In genomic region chr9:62532876-62533275, GRCm38 (mm10) we compare ENCODE assay signal across 13 mouse cellular contexts. TPM values are rescaled to one million over a fixed set of nuclear protein-coding genes. Genes with fewer than 3 reads are reported as not detected.
DNase-seq lines count a peak whose midpoint lies in the region; ATAC-seq and TF ChIP-seq lines count a peak whose summit lies in the region.
"Had no signal": no experiment of that assay in that cellular context is flagged by ENCODE, and none has a peak within 500 bp of the region (broad histone marks: within the 10 kb centered on the region; RNA-seq: fewer than 3 reads in every experiment).

No protein-coding gene starts in this region.

- H3K9me3 ChIP-seq in midbrain, embryonic 10.5 days (replicated peaks): no peaks in the 10 kb centered on the region
- no peaks in the 10 kb centered on the region for H3K9me3 ChIP-seq in midbrain, postnatal 0 days (ENCODE audit: low read length)
- no peaks in the 10 kb centered on the region for H3K9me3 ChIP-seq in limb, embryonic 10.5 days (replicated peaks)
- H3K9me3 ChIP-seq in stomach, embryonic 16.5 days (replicated peaks; ENCODE audit: control insufficient read depth, low read length): no peaks in the 10 kb centered on the region
- H3K9me3 ChIP-seq: liver, embryonic 15.5 days had no signal

- peaks cover 65% of the 10 kb centered on the region for H3K4me1 ChIP-seq in cerebellum, adult 2 months (ENCODE audit: control insufficient read depth, insufficient read depth, low read length)
- H3K4me1 ChIP-seq in midbrain, embryonic 10.5 days: peaks cover 93% of the 10 kb centered on the region
- H3K4me1 ChIP-seq in midbrain, postnatal 0 days (ENCODE audit: insufficient read depth, low read length): peaks cover 29% of the 10 kb centered on the region
- peaks cover 53% of the 10 kb centered on the region for H3K4me1 ChIP-seq in limb, embryonic 10.5 days
- H3K4me1 ChIP-seq in stomach, embryonic 16.5 days (ENCODE audit: control insufficient read depth, insufficient read depth, low read length): peaks cover 23% of the 10 kb centered on the region

- TF ChIP-seq POLR2A in cerebellum, adult 2 months (IDR thresholded peaks at IDR 0.05; ENCODE audit: borderline replicate concordance, insufficient read depth, low read length): no peak

- H3K4me3 ChIP-seq in cerebellum, adult 2 months (replicated peaks; ENCODE audit: insufficient read depth, low read depth, low read length): peak overlapping the region; percentile 44
- H3K4me3 ChIP-seq in midbrain, embryonic 10.5 days: no peak overlapping the region
- H3K4me3 ChIP-seq in midbrain, postnatal 0 days (ENCODE audit: low read depth, low read length): no peak overlapping the region
- no peak overlapping the region for H3K4me3 ChIP-seq in limb, embryonic 10.5 days
- no peak overlapping the region for H3K4me3 ChIP-seq in stomach, embryonic 16.5 days (replicated peaks; ENCODE audit: low read length)
- H3K4me3 ChIP-seq: erythroblast, embryonic 14.5 days; liver, embryonic 15.5 days had no signal

- no peak overlapping the region for H3K9ac ChIP-seq in midbrain, postnatal 0 days (replicated peaks; ENCODE audit: low read length, poor library complexity, severe bottlenecking)
- H3K9ac ChIP-seq in stomach, embryonic 16.5 days (ENCODE audit: low read length): no peak overlapping the region
- H3K9ac ChIP-seq: liver, embryonic 15.5 days had no signal

- H3K36me3 ChIP-seq in midbrain, embryonic 10.5 days: no peaks in the 10 kb centered on the region
- H3K36me3 ChIP-seq in midbrain, postnatal 0 days (ENCODE audit: insufficient read depth, low read length): no peaks in the 10 kb centered on the region
- no peaks in the 10 kb centered on the region for H3K36me3 ChIP-seq in limb, embryonic 10.5 days
- no peaks in the 10 kb centered on the region for H3K36me3 ChIP-seq in stomach, embryonic 16.5 days (ENCODE audit: control insufficient read depth, insufficient read depth, low read length)
- H3K36me3 ChIP-seq: liver, embryonic 15.5 days had no signal

- H3K27ac ChIP-seq in cerebellum, adult 2 months (ENCODE audit: insufficient read depth, low read length): peak overlapping the region; percentile 88
- peak overlapping the region; percentile 92 for H3K27ac ChIP-seq in midbrain, embryonic 10.5 days (replicated peaks)
- no peak overlapping the region for H3K27ac ChIP-seq in midbrain, postnatal 0 days (ENCODE audit: low read depth, low read length)
- peak overlapping the region; percentile 51; the same call in 1 of the 2 replicates for H3K27ac ChIP-seq in limb, embryonic 10.5 days
- H3K27ac ChIP-seq in stomach, embryonic 16.5 days (ENCODE audit: low read length): peak overlapping the region; percentile 60

- ATAC-seq in midbrain, postnatal 0 days (ENCODE audit: low FRiP score): no peak
- no peak for ATAC-seq in stomach, embryonic 16.5 days (ENCODE audit: insufficient read depth, low FRiP score)

- DNase-seq in cerebellum, adult 2 months: peak; percentile 59 to 67
- no peak for DNase-seq in cerebellum, postnatal 14 days
- DNase-seq in midbrain, embryonic 10.5 days (ENCODE audit: low spot score): no peak
- DNase-seq in midbrain, postnatal 0 days (ENCODE audit: low spot score): no peak
- DNase-seq in limb, embryonic 10.5 days (ENCODE audit: low spot score): no peak
- DNase-seq in spleen, postnatal 36 days (ENCODE audit: low spot score in 2 of 2): no peak
- no peak for DNase-seq in gastrocnemius, adult 18-20 months (ENCODE audit: low spot score)
- DNase-seq: adrenal gland, postnatal 14 days; thymus, postnatal 36 days had no signal

- H3K4me2 ChIP-seq in midbrain, postnatal 0 days (ENCODE audit: low read depth, low read length, poor library complexity, severe bottlenecking): no peak overlapping the region
- H3K4me2 ChIP-seq in stomach, embryonic 16.5 days (ENCODE audit: low read depth, low read length): no peak overlapping the region
- H3K4me2 ChIP-seq: liver, embryonic 15.5 days had no signal

- 6% methylated on average over 11 of the region's 11 CpGs for WGBS in cerebellum, adult 2 months
- 46% methylated on average over 11 of the region's 11 CpGs for WGBS in midbrain, embryonic 10.5 days
- WGBS in midbrain, postnatal 0 days: 37% methylated on average over 11 of the region's 11 CpGs
- 67% methylated on average over 11 of the region's 11 CpGs for WGBS in limb, embryonic 10.5 days
- 71% methylated on average over 11 of the region's 11 CpGs for WGBS in stomach, embryonic 16.5 days

- no peaks in the 10 kb centered on the region for H3K27me3 ChIP-seq in cerebellum, adult 2 months (ENCODE audit: control insufficient read depth, insufficient read depth, low read length)
- peaks cover 49% of the 10 kb centered on the region for H3K27me3 ChIP-seq in midbrain, embryonic 10.5 days (ENCODE audit: low read depth, poor library complexity, severe bottlenecking)
- H3K27me3 ChIP-seq in midbrain, postnatal 0 days (ENCODE audit: insufficient read depth, low read length): no peaks in the 10 kb centered on the region
- peaks cover 38% of the 10 kb centered on the region for H3K27me3 ChIP-seq in limb, embryonic 10.5 days (ENCODE audit: low read depth, poor library complexity, severe bottlenecking)
- no peaks in the 10 kb centered on the region for H3K27me3 ChIP-seq in stomach, embryonic 16.5 days (ENCODE audit: control insufficient read depth, insufficient read depth, low read length)

- no peak for TF ChIP-seq CTCF in cerebellum, adult 2 months (IDR thresholded peaks at IDR 0.05; ENCODE audit: borderline replicate concordance, insufficient read depth, low read depth, low read length)
- no peak for TF ChIP-seq CTCF in midbrain, postnatal 0 days (IDR thresholded peaks at IDR 0.05)

RNA-seq across cellular contexts. Expression of gene Coro2b, which starts 4.0 kb away (rescaled TPM):
- 210 and 244 TPM in 2 replicates for polyA plus RNA-seq in cerebellum, adult 2 months (2012; rRNA removed)
- 12.8 and 16.2 TPM in 2 replicates for polyA plus RNA-seq in midbrain, embryonic 10.5 days (2016; fragmentation: Nextera tagmentation; extraction: Ambion mirVana)
- 36.2 and 45.8 TPM in 2 replicates for total RNA-seq in midbrain, postnatal 0 days (2014; rRNA removed)
- 21.4 and 22.8 TPM in 2 replicates for polyA plus RNA-seq in midbrain, postnatal 0 days (2015; fragmentation: Nextera tagmentation; extraction: Ambion mirVana)
- polyA plus RNA-seq in limb, embryonic 10.5 days (2016; fragmentation: Nextera tagmentation; extraction: Ambion mirVana): 5.6 and 6.2 TPM in 2 replicates
- 9.8 and 10.4 TPM in 2 replicates for polyA plus RNA-seq in stomach, embryonic 16.5 days (2015; fragmentation: Nextera tagmentation; extraction: Ambion mirVana)
- total RNA-seq in gastrocnemius, adult 18-20 months (2021): 1 to 10 TPM; 5.7 to 6.1 TPM
- total RNA-seq: MEL had no signal
- polyA plus RNA-seq: erythroblast, embryonic 14.5 days had no signal

Comparison
In these comparisons a context has a peak if more than half of its experiments do, and no peak if none do; other contexts are left out.
1. DNase-seq: peak in cerebellum, adult 2 months (2 of 2); none in cerebellum, postnatal 14 days (0 of 2), midbrain, embryonic 10.5 days (single experiment), midbrain, postnatal 0 days (single experiment), limb, embryonic 10.5 days (single experiment), spleen, postnatal 36 days (0 of 2) and gastrocnemius, adult 18-20 months (single experiment).